Mouse (Mus musculus) liver, adult 2 months (tissue): ENCODE results near the gene Iqsec3.

Experiments used
- CTCF ChIP-seq: fragments of 200-500 bp; IDR thresholded peaks from 2 replicates; pipeline ENCODE4 v1.5.1; 2011; ENCODE audit warnings: low read depth, low read length, control low read depth
- POLR2A ChIP-seq: fragments of 200-500 bp; IDR thresholded peaks from 2 replicates; pipeline ENCODE4 v1.6.1; 2011; ENCODE audit warnings: low read length, control low read depth; ENCODE audit not compliant: insufficient read depth; ENCODE audit errors: extremely low read depth

DNA sequence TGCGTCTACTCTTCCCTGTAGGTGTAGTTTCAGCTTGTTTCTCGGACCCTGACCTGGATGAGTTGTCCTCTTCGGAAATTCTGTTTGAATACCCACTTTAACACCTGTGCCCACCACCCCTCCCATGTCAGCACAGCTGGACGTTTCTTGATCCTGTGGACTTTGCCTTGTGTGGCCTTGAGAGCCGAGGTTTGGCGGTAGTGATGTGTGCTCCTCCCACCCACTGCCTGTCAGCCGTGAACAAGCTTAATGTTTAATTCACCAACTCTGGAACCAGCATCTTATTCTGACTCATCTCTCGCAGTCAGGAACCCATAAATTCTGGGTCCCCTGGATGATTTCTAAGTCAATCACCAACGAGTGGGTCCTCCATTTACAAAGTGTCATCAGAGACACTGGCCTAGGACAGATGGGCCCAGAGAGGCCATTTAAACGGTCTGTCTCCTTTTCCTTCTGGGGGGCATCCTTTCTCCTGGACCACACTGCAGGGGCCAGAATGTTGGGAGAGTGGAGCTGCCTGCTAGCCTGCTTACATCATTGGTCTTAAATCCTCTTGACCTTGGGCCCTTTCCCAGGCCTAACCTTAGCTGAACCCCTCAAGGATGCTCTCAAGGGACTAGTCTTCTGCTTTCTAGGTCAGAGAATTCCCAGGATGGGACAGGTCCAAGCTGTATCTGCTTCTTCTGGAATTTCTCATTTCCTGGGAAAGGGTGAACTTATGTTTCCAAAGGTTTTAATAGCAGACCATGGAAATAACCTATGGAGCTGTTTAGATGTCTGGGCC lies 102.1 kb downstream of the Iqsec3 start:
- TF ChIP-seq POLR2A (no peak), CTCF (no peak)
